Mouse (Mus musculus): ENCODE results near the gene Catsperd.

GRCm38 (mm10) chr17:56585171-56585821 is 42.6 kb upstream of the Catsperd start:
- no peak for TF ChIP-seq CTCF (IDR thresholded peaks at IDR 0.05; ENCODE audit: insufficient read depth, low read depth, low read length)
- TF ChIP-seq POLR2A (IDR thresholded peaks at IDR 0.05; ENCODE audit: insufficient read depth, low read depth, low read length), result no peak; the same call in 1 of the 2 replicates

Data from olfactory bulb, adult 2 months (tissue).